Mouse (Mus musculus) midbrain, embryonic 11.5 days (tissue): ENCODE results near the gene Src. TPM values are rescaled to one million over a fixed set of nuclear protein-coding genes. Genes with fewer than 3 reads are reported as not detected.

Source experiments
- ATAC-seq: fragments of 200-750 bp; cut with Nextera tagmentation; 2 replicates; pipeline ENCODE4 v1.8.0; 2017; ENCODE audit warnings: moderate TSS enrichment, moderate library complexity; ENCODE audit not compliant: low FRiP score
- DNase-seq: peaks from one replicate; pipeline ENCODE4 v3.0.0; 2015; ENCODE audit warnings: low spot score; ENCODE audit errors: missing footprints
- H3K27ac ChIP-seq: fragments of 300-500 bp; sonication (generic); 2 replicates; pipeline ENCODE4 v1.5.1; 2014; ENCODE audit warnings: low read depth, low read length
- H3K27me3 ChIP-seq: fragments of 300-500 bp; sonication (generic); 2 replicates; pipeline ENCODE4 v1.6.1; 2014; ENCODE audit warnings: mild to moderate bottlenecking, low read length, moderate library complexity, mixed read lengths; ENCODE audit not compliant: control insufficient read depth, insufficient read depth
- H3K36me3 ChIP-seq: fragments of 300-500 bp; sonication (generic); 2 replicates; pipeline ENCODE4 v1.6.1; 2014; ENCODE audit warnings: mild to moderate bottlenecking, low read length, moderate library complexity, mixed read lengths; ENCODE audit not compliant: control insufficient read depth, insufficient read depth
- H3K4me1 ChIP-seq: fragments of 300-500 bp; sonication (generic); 2 replicates; pipeline ENCODE4 v1.6.1; 2014; ENCODE audit warnings: low read length; ENCODE audit not compliant: control insufficient read depth, insufficient read depth
- H3K4me2 ChIP-seq: fragments of 300-500 bp; sonication (generic); 2 replicates; pipeline ENCODE4 v1.6.1; 2014; ENCODE audit warnings: mild to moderate bottlenecking, moderate library complexity
- H3K4me3 ChIP-seq: fragments of 300-500 bp; sonication (generic); 2 replicates; pipeline ENCODE4 v1.5.1; 2014; ENCODE audit warnings: low read depth, low read length
- H3K9ac ChIP-seq: fragments of 300-500 bp; sonication (generic); 2 replicates; pipeline ENCODE4 v1.6.1; 2014; ENCODE audit warnings: low read length
- H3K9me3 ChIP-seq: fragments of 300-500 bp; sonication (generic); 2 replicates; pipeline ENCODE4 v1.6.1; 2016; ENCODE audit warnings: low read length; ENCODE audit not compliant: control insufficient read depth
- WGBS: fragments of 180-500 bp; shearing (Covaris S2); extraction: QIAGEN DNeasy Blood & Tissue Kit; methylation state at CpG from one replicate; pipeline ENCODE4 v1.1.7; 2014; 5-methylcytosine and 5-hydroxymethylcytosine counted together
- polyA plus RNA-seq: library from polyadenylated mRNA; unstranded; fragments of >200 nt; fragmentation: Nextera tagmentation; extraction: Ambion mirVana; gene quantifications from 2 replicates; pipeline ENCODE4 v1.2.1, GENCODE M21; 2014

Gene Src
- polyA plus RNA-seq, 1 experiment from 2014 or later: 14.0 TPM

DNA sequence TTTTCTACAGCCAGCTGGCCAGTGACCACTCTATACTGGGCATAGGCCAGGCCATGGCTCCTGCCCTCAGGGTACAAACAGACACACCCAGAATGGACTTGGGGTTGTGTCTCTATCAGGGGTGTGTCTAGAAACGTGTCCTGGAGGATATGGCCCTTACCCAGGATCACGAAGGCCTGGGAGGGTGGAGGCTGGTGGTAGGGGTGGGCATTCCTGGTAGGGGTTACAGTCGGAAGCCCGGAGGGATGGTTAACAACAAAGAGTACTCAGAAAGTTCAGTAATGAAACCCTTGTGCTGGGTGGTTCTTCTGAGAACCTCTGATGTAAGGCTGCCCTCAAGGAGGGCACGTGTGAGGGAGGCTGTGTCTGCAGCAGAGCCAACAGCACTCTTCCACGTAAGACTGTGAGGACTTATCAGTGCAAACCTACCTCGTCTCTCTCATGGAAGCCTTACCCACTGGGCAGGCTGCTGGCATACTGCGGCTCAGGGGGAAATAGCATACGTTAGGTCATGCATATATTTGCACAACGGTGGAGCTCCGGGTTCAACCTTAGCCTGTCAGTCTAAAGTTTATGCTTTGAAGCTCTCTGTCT is 3.9 kb downstream of the Src start:
- Histone ChIP-seq H3K9me3 (no peaks in the 10 kb centered on the region), H3K4me2 (no peak overlapping the region), H3K27ac (no peak overlapping the region), H3K9ac (0 out of 2 replicates have a peak overlapping the region, but pooled peaks have one; percentile 12), H3K36me3 (no peaks in the 10 kb centered on the region), H3K4me3 (no peak overlapping the region), H3K4me1 (peaks cover 34% of the 10 kb centered on the region), H3K27me3 (no peaks in the 10 kb centered on the region; the same call in 1 of the 2 replicates)
- ATAC-seq (no peak), DNase-seq (no peak)
- 81% methylated on average over 11 of the region's 11 CpGs for WGBS

DNA sequence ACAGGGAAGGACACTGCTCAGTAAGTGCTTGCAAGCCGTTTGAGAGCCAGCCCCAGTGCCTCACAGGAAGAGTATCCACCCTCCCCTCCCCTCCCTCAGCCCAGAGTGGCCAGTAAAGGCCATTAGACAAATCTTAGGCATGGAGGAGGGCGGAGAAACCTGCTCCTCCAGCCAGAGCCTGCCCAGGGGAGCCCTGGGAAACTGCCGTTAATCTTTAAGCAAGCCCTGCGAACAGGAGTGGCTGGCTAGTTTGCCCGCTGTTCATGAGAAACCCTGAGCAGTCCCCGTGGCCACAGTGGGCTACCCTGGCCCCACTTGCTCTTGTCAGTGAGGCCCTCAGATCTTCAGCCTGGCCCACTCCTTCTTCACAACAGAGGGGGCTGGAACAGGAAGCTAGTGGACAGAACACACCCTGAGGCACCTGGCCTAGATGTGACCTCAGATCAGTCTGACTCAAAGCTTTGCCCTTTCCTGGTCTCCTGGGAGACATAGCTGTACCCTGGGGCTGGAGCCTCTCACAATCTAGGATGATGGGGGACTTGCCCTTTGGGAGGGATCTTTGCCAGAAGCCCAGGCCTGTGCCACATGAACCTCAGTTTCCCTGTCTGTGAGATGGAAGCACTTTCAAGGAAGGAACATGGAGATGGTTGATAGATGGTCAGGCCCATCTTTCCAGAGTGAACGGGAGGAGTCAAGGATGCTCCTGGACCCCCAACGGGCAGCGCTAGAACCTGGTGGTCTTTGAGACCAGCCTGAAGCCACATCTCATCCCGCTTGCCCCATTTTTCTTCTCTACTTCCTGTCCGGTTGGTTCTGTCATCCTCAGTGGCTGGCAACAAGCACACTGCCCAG is 4.8 kb downstream of the Src start:
- H3K4me3 ChIP-seq: peak overlapping the region; percentile 91
- peak; percentile 33; the same call in 1 of the 2 replicates for ATAC-seq
- WGBS: 43% methylated on average over 11 of the region's 11 CpGs
- H3K9me3 ChIP-seq: no peaks in the 10 kb centered on the region
- peak overlapping the region; percentile 62 for H3K4me2 ChIP-seq
- peaks cover 37% of the 10 kb centered on the region for H3K4me1 ChIP-seq
- peak overlapping the region; percentile 99 for H3K9ac ChIP-seq
- H3K27me3 ChIP-seq: no peaks in the 10 kb centered on the region; the same call in 1 of the 2 replicates
- H3K27ac ChIP-seq: no peak overlapping the region; the same call in 1 of the 2 replicates
- DNase-seq: peak; percentile 87
- H3K36me3 ChIP-seq: no peaks in the 10 kb centered on the region

DNA sequence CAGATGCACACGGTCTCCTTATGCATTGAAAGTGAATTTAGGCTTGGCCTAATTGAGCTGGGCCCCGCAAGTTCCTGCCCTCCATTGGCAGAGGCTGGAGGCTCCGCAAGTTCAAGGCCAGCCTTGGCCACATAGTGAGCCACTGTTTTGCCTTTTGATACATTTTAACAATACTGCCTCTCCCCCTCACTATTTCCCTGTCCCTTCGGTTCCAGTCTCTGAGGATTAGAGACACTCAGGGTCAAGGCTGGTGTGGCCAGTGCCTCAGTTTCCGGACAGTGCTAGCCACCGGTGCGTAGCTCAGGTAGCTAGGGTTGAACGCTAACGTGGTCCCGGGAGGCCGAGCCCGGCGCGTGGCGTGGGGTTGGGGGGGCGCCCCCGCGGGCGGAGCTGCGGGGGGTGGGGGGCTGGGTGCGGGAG is 5.5 kb downstream of the Src start:
- Histone ChIP-seq H3K9me3 (no peaks in the 10 kb centered on the region), H3K36me3 (no peaks in the 10 kb centered on the region), H3K4me1 (peaks cover 33% of the 10 kb centered on the region), H3K4me2 (peak overlapping the region; percentile 62), H3K27ac (peak overlapping the region; percentile 72), H3K4me3 (peak overlapping the region; percentile 91), H3K27me3 (no peaks in the 10 kb centered on the region; the same call in 1 of the 2 replicates), H3K9ac (peak overlapping the region; percentile 99)
- peak; percentile 91 for DNase-seq
- ATAC-seq: peak; percentile 23
- 8% methylated on average over 20 of the region's 21 CpGs for WGBS

DNA sequence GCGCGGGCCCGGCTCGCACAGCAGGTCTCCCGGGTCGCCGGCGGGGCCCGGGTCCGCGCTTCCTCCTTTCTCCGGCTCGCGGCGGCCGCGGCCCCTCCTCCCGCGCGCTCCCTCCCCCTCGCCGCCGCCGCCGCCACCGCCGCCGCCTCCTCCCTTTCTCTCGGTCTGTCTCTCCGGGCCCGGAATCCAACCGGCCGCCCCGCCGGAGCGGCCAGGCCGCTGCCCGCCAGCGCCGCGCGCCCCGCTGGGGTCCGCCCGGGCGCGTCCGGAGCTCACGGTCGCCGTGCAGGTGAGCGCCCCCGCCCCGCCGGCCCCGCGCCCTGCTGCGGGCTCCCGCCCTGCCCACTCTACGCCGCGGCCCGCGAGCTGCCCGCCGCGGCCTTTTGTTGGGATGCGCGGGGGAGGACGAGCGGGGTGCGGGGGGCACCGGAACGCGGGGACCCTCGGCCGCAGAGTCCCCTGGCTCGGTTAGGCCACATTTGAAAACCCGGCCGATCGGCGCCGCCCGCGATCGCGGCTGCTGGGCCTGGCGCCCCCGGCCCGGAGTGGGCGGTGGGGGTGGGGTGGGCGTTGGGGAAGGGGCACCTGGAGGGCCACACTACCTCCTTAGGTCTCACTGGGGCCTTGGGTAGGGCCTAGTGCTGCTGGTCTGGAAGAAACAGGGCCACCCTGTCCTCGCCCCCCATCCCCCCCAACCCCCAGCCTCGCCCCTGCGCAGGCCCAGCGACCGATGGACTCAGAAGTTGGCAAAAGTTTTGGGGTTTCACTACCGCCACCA is 6.1 kb downstream of the Src start:
- Histone ChIP-seq H3K4me2 (peak overlapping the region; percentile 62), H3K27ac (peak overlapping the region; percentile 72), H3K9ac (peak overlapping the region; percentile 99), H3K4me3 (peak overlapping the region; percentile 91), H3K27me3 (no peaks in the 10 kb centered on the region; the same call in 1 of the 2 replicates), H3K4me1 (peaks cover 32% of the 10 kb centered on the region), H3K36me3 (no peaks in the 10 kb centered on the region), H3K9me3 (no peaks in the 10 kb centered on the region)
- ATAC-seq (peak; percentile 53), DNase-seq (no peak)
- WGBS: under 1% methylated on average over 56 of the region's 98 CpGs

- peak; percentile 22 for ATAC-seq
- peak; percentile 93 for DNase-seq
- H3K27me3 ChIP-seq: no peaks in the 10 kb centered on the region; the same call in 1 of the 2 replicates
Measured at GRCm38 (mm10) chr2:157424904-157425642, 6.8 kb downstream of the Src start.

DNA sequence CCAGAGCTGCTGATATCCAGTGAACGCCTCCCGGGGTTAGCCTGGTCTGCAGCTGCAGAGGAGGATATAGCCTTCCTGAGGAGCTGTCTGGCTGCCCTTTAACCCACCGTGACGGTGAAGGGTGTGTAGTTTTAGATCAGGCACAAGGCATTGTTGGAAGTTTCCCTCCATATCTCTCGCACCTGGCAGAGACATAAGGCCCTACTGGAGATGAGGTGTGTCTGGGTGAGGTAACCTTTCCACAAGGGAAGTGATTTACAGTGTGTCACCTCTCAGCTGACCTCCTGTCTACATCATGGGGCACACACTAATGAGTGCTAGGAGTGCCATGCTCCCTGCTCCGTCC is 7.4 kb downstream of the Src start:
- 84% methylated on average over 6 of the region's 6 CpGs for WGBS
- no peak for ATAC-seq
- H3K27ac ChIP-seq: no peak overlapping the region
- H3K27me3 ChIP-seq: no peaks in the 10 kb centered on the region; the same call in 1 of the 2 replicates
- H3K36me3 ChIP-seq: peaks cover 2% of the 10 kb centered on the region; the same call in 1 of the 2 replicates
- H3K9ac ChIP-seq: peak overlapping the region; percentile 12; the same call in 1 of the 2 replicates
- H3K9me3 ChIP-seq: no peaks in the 10 kb centered on the region
- H3K4me2 ChIP-seq: peak overlapping the region; percentile 62
- 0 out of 2 replicates have a peak overlapping the region, but pooled peaks have one; percentile 91 for H3K4me3 ChIP-seq
- DNase-seq: peak; percentile 81
- peaks cover 32% of the 10 kb centered on the region for H3K4me1 ChIP-seq

More at GRCm38 (mm10) chr2:157424904-157425642, 6.8 kb downstream of the Src start:
- peak overlapping the region; percentile 91 for H3K4me3 ChIP-seq
- no peaks in the 10 kb centered on the region for H3K36me3 ChIP-seq
- peaks cover 32% of the 10 kb centered on the region for H3K4me1 ChIP-seq
- no peaks in the 10 kb centered on the region for H3K9me3 ChIP-seq
- peak overlapping the region; percentile 62 for H3K4me2 ChIP-seq
- H3K27ac ChIP-seq: peak overlapping the region; percentile 72; the same call in 1 of the 2 replicates
- H3K9ac ChIP-seq: peak overlapping the region; percentile 99
- 75% methylated on average over 16 of the region's 16 CpGs for WGBS

GRCm38 (mm10) chr2:157426171-157426570 is 7.9 kb downstream of the Src start:
- H3K36me3 ChIP-seq: peaks cover 2% of the 10 kb centered on the region; the same call in 1 of the 2 replicates
- H3K27ac ChIP-seq: no peak overlapping the region
- ATAC-seq (no peak), DNase-seq (peak; percentile 85)
- H3K4me1 ChIP-seq: peaks cover 32% of the 10 kb centered on the region
- no peaks in the 10 kb centered on the region for H3K9me3 ChIP-seq
- 79% methylated on average over 6 of the region's 6 CpGs for WGBS
- H3K4me2 ChIP-seq: no peak overlapping the region
- H3K27me3 ChIP-seq: no peaks in the 10 kb centered on the region; the same call in 1 of the 2 replicates
- H3K9ac ChIP-seq: no peak overlapping the region
- no peak overlapping the region for H3K4me3 ChIP-seq

- Histone ChIP-seq H3K9ac (no peak overlapping the region; the same call in 1 of the 2 replicates), H3K36me3 (peaks cover 2% of the 10 kb centered on the region; the same call in 1 of the 2 replicates), H3K4me1 (peaks cover 34% of the 10 kb centered on the region), H3K27me3 (no peaks in the 10 kb centered on the region; the same call in 1 of the 2 replicates), H3K27ac (no peak overlapping the region), H3K4me2 (no peak overlapping the region), H3K9me3 (no peaks in the 10 kb centered on the region), H3K4me3 (no peak overlapping the region)
- 84% methylated on average over 5 of the region's 5 CpGs for WGBS
- DNase-seq: no peak
- ATAC-seq: no peak
Measured at GRCm38 (mm10) chr2:157427164-157427563, 8.9 kb downstream of the Src start.
